Mouse (Mus musculus): ENCODE measurements around the gene Pgm5.

Gene Pgm5

DNA sequence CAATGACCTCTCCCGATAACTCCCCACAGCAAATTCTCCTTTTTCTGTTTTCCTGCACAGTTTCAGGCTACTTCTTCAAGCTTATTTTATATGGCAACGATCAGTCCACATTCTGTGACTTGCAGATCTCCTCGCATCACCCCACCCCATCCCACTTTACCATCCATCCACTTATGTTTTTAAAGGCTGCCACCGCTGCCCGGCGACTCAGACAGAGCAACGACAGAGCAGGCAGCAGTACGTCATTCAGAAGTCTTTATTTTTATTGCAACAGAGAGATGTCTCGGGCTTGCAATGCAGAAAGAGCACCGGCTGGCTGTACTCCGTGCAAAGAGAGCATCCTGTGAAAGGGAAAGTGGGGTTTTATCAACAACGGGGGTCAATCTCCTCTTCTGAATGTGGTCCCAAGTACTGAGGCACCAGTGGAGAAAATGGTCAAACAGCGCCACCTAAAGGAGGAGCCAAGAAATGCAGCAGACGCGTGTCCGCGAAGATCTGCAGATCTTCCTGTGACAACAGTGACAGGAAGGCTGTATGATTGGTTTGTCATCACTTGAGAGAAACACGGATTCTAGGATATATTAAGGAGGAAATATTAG, 9.5 kb upstream of the Pgm5 start:
- peak; percentile 32 to 48 for DNase-seq (ENCODE audit: low spot score in 2 of 2)

DNA sequence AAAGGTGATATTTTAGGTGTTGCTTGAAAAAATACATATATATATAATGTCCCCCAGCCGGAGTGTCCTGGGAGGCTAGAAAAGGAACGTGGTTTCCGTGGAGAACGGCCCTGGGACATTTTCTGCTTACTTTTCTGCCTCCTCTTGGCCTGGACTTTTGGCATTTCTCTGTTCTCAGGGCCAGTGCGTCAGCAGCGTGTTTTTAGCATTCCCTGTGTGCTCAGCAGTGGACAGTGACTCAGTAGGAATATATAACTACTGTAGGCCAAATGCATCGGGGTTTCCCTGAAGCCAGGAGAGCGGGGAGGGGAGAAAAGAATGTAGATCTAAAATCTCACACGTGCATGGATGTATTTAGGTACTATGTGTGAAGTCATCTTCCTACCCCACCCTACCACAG, 3.8 kb upstream of the Pgm5 start:
- DNase-seq (ENCODE audit: low spot score in 2 of 2) = no peak

DNA sequence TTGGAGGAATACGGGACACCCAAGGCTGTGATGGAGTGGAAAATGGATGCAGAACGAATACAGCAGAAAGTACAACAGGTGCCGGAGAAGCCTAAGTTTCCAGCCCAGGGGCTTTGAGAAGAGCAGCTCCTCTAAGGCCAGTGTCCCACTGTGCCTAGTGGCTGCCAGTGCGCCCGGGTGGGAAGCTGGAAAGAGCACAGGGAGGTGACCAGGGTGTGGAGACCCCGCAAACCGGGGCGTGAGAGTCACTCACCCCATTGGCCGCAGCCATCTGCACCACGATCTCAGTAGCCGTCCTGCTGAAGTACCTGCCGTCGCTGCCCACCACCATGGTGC, 411 bp downstream of the Pgm5 start:
- DNase-seq (ENCODE audit: low spot score in 2 of 2) = no peak

DNA sequence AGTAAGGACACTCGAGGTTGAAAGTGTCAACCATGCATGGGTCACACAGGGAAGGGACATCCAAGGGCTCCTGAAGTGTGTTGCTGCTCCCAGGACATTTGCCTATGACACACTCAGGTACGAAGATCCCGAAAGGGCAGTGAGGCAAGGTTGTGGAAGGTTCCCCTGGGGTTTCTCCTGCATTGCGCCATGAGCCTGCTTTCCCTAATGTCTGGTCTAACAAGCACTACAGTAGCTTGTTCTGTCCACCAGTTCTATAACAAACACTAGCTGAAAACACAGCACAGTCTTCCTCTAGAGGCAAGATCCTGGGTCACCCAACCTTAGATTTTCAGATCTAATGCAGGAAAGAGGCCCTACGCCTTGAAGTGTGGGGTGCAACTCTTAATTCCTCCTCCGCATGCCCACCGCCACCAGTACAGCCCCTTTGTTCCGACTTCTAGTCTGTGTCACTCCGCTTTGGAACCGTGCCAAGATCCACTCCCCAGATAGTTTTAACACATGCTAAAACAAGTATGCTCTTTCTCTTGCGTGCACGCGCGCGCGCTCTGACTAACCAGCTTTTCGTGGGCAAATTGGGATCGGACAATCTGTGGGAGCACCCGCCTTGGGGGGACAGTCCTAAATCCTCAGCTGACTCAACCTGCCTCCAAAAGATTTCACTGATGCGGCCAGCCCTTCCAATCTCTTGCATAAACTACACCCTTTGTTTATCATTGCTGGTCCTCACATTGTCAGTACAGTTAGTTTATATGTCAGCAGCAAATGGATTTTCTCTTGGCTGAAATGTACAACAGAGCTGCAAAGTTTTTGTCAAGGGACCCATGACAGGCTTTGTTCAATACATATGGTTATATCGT, 10.0 kb downstream of the Pgm5 start:
- DNase-seq (ENCODE audit: low spot score in 2 of 2) = no peak

DNA sequence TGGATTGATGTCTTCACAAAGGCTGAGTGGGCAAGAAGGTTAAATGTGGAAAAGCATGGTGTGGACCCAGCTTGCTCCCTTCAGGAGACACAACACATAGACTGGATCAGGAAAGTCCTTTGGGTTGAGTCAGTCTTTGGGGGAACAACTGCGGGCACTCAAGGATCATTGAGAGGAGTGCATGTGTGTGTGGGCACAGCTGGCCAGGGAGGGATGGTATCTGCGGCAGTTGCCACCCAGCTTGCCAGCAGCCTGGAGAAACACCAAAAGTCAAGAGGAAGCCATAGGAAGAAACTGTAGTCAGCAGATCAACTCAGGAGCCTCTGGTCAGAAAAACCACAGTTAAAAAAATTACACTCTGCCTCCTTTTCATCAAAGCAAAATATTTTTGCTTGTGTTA, 12.8 kb downstream of the Pgm5 start:
- DNase-seq (ENCODE audit: low spot score in 2 of 2) = no peak

DNA sequence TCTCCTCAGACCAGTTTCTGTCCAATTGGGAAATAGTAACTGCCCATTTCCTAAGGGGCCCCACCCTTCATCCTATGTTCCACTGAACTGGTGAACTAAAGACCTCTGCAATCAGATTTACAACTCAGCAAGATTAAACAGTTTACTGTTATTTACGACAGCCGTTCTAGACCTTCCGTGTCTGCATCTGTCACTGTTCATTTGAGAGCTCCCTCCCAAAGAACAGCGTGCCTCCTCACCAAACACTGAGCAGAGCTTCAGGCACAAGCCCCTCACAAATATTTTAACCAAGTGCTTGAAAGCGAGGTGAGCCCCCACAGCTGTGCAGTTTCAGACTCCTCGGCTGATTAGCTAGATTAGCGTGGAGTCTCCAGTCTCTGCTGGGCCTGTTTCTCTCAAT, 13.3 kb downstream of the Pgm5 start:
- no peak for DNase-seq (ENCODE audit: low spot score in 2 of 2)

DNA sequence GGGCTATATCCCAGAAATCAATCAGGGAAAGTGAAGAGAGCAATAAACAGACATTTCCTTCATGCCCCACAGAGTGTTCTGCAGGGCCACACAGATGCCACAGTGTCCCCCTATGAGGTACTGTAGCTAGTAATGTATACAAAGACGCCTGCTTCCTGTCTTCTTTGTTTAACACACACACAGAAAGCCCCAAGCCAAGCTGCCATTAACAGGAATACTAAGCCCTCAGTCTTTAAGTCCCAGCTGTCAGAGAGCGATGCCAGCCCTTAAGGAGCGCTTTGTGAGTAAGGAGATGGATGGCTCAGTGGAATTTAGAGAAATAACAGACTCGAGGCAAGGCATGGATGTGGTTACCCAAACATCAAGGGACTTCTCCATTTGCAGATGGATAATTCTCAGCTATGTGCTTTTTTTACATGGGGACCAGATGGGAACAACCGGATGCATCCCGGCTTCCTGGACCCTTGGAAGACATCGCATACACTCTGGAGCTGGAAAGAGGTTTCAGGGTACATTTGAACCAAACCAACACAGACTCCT, 16.6 kb downstream of the Pgm5 start:
- no peak for DNase-seq (ENCODE audit: low spot score in 2 of 2)

DNA sequence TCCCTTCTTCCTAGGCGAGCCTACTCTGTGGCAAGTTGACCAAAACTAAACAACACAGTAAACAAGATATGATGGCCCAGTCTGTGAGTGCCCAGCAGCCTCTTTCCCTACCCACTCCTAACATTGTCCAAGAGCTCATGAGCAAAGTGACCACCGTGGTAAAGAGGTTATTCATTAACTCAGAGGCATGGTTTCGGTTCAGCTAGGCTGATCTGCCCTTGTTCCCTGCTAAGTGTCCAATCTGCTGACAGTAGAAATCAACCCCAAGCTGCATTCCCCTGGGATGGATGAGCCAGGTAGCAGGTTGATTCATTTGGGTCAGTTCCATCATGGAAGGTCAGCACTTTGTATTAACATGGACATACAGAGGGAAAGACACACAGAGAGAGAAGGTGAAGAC, 19.6 kb downstream of the Pgm5 start:
- no peak for DNase-seq (ENCODE audit: low spot score in 2 of 2)

DNA sequence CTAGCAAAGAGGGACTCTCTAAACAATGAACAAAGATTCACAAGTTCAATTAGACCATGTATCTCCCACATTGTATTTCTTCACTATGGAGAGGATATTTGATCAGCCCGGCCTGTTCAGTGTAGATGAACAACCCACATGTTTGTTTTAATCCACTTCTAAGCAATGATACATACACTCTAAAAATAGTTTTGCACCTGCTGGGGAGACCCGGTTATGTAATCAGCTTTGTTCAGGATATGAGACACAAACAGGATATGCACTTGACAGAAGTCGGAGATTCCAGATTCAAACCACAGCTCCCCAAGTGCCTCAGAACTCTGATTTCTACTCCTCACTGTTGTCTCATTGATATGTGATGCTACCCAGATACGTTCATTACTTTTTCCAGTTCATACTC, 37.1 kb downstream of the Pgm5 start:
- no peak for DNase-seq (ENCODE audit: low spot score in 2 of 2)

DNA sequence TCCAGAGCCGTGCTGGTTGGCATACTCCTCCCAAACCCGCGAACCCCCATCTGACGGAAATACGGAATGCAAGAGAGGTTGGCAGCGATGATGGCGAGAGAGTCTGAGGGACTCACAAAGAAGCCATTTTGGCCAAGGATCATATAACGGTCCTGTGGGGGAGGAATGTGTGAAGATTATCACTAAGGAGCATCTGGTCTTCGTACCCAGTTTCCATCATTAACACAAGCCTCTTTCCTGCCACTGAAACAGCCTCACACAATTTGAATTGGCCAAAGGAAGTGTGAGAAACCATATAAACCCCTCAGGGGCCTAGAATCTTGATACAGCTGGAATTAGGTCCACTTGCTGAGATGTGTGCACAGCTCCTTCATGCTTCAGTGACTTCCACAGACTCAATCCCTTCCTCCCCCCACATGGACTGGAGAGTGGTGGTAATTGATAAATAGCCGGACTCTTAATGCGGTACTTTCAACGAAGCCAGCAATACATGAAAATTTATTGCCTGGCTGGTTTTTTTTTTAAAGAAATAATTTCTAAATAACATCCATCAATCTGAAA, 45.9 kb downstream of the Pgm5 start:
- DNase-seq (ENCODE audit: low spot score in 2 of 2) = no peak

DNA sequence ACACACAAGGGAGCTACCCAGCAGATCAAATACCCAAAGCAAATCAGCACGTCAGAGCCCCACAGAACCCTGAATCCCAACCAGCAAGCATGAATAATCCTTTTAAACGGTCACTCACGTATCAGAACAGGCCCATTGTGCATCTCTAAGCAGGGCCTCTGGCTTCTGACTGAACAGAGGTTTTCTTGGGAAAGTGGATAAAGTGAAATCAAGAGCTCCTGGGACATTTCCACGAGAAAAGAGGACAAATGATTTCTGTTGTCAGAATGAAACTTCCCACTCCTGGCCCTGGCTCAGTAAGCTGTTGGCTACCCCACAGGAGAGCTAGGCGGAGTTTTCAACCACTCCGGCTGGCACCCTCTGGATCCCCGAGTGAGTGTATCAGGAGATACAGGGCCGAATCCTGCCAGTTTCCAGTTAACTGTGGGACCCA, 48.8 kb downstream of the Pgm5 start:
- no peak for DNase-seq (ENCODE audit: low spot score in 2 of 2)

DNA sequence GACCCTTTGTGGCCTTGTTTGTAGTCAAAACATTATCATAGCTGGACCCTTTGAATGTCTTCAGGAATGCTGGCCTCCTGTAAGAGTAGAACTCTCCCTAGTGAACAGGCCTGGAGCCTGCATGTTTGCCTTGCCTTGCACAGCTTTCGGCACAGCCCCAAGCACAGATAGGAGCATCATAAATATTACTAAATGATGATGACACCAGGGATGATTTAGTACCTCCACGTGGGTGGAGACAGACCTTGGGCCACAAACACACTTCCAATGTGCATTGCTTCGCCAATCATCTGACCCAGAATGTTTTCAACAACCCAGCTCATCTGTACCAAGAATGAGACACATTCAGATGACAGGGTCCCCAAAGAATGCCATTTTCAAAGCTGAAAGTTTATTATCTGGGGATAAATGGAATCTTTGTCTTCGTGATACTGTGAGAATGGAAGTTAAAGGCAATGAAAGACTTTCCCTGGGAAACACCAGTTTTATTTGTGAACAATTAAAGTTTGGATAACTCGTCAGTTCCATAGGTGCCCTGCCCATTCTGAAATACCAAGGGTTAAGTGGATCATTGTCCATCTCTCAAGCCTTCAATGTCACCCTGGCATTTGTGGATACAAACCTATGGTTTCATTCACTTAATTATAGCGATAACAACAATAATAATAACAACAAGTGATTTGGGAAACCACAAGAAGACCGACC, 49.4 kb downstream of the Pgm5 start:
- no peak for DNase-seq (ENCODE audit: low spot score in 2 of 2)

DNA sequence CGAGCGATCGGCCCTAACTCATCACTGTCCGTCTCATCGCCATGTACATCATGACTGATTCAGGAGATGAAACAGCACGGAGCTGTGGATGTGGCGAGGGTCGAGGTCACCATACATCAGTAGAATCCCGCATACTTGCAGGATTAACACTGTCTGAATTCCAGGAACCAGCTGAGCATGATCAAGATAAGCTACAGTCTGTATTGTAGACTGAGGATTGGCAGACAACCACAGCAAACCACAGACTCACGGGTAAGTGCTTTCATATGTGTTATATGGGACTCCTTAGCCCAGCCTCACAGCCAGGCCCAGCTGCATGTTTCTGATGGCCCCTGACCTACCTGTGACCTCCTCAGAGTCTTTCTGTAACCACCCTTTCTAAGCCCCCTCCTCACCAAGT, 50.2 kb downstream of the Pgm5 start:
- DNase-seq (ENCODE audit: low spot score in 2 of 2) = no peak

DNA sequence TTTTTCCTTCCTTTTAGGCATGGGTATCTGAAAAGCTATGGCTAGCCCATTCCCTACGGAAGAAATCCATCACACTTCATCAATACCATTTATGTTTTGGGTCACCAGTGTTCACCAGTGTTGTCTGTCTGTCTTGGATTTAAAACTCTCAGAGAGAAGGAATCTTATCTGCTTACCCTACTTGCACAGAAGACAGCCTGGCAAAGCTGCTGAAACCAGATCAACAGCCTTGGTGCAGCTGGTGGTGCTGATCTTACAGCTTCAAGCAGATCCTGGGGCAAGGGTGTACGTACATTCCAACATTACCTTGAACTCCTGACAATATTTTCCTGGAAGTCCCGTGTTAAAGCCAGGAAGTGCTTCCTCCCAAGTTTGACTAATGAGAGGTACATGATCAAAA, 55.6 kb downstream of the Pgm5 start:
- DNase-seq (ENCODE audit: low spot score in 2 of 2) = no peak

DNA sequence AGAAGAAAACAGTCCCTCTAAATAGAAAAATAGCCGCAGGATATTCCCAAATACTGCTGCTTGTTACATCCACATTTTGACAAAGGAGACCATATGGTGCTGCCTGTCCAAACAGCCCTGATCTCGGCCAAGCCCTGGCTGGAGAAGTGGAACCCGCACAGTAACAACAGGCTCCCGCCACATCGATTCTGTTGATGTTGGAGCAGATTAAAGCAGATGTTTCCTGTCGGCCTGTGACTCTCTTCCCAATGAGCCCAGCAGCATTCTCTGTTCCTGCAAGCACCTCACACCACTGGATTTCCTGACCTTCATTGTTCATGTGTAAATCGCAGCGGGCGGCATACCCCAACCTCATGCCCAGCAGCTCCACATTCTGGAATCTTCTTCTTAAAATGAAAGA, 64.0 kb downstream of the Pgm5 start:
- DNase-seq (ENCODE audit: low spot score in 2 of 2) = peak in 1 of 2 experiments; percentile 1

DNA sequence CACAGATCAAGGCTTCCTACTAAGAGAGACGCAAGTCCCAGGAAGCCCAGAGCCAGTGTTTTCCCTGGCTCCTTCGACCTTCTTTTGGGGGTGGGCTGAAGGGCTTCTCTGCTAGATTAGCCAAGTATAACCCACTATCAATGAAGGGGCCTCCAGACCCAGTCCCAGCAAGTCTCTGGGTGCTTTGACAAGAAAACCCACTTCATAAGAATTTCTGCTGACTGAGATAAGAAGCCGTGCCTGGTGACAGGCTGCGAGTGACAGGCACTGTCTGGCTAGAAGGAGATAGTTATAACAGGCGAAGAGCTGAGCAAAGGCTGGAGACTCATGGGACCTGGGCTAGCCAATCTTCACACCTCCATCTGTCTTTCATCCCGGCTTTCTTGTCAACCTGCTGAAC, 67.3 kb downstream of the Pgm5 start:
- DNase-seq (ENCODE audit: low spot score in 2 of 2) = no peak

DNA sequence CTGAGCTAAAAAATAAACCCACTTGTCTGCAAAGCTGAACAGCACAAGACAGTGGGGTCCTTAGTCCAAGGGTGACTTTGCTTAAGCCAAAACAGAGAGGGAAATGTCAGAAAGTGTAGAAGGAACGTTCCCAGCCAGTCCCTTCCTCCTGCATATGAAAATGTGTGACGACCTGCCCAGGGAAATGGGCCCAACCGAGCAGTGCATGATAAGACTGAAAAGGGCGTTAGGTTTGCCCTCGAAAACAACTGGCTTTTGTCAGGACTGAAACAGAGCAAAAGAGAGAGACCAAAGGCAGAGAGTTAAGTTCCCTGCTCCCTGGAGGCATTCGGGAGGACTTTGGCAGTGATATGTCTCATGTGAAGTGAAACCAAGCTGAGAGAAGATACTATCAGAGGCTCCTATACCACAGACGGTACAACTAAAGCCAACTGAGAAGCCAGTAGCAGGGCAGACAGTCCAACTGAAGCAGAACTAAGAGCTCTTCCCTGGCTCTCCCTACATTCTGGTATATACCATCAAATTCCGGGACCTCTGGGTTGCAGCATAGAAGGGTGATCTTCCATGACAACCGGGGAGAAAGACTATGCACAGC, 68.0 kb downstream of the Pgm5 start:
- DNase-seq (ENCODE audit: low spot score in 2 of 2) = no peak

DNA sequence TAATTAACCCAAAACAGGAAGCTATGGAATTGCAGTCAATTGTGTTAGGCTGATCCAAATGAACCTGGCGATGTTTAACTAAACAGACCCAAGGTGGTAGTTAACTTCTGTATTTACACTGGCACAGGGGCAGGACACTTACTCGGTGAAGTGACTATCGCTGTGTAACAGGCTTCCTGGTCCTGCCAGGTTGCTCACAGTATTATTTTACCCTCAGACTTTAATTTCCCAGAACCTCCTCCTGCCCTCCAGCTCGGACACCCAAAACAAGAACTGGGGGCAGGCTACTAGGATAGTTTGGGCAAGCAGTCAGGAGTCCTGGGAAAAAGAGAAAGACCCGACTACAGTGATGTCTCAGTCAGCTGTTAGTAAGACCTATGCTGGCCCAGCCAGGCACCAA, 68.8 kb downstream of the Pgm5 start:
- DNase-seq (ENCODE audit: low spot score in 2 of 2) = no peak

DNA sequence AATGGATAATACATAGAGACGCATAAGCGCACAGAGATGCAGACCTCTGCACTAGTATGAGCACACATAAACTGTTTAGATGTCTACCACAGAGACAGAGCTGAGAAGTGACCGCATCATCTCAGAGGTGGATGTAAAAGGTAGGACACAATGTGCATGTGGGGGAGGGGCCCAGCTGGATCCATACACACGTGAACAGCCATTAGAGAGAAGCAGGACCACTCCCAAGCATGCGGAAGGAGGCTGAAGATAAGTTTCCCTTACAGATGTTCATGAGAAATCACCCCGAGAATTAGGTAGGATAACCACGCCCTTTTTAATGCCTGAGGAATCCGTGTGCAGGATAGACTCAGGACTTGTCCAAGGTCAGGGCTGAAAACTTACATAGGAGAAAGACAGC, 75.8 kb downstream of the Pgm5 start:
- DNase-seq (ENCODE audit: low spot score in 2 of 2) = no peak

DNA sequence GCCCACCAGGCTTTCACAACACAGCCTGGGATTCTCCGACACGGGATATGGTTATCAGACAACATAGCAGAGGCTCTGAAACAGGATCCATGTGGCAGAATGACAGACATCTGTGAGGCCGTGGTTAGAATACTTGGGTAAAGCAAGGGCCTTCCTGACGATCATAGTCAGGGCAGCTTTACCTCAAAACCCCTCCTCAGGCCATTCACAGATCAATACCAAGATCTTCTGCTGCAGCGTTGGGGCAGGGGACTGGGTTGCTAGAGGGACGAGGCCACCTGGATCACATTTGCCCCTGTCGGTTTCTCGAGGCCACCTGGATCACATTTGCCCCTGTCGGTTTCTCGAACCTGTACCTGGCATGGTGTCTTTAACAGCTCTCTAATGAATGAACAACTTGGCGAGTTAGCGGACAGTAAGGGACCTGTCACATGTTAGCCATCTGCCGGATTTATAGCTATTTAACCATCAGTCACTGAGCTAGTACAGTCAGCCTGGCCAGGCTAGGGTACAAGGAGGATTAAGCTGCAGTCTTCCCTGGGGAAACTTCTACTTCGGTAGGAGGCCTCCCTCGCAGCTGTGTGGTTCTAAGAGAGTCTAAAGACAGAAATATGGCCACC, 76.5 kb downstream of the Pgm5 start:
- DNase-seq (ENCODE audit: low spot score in 2 of 2) = no peak

DNA sequence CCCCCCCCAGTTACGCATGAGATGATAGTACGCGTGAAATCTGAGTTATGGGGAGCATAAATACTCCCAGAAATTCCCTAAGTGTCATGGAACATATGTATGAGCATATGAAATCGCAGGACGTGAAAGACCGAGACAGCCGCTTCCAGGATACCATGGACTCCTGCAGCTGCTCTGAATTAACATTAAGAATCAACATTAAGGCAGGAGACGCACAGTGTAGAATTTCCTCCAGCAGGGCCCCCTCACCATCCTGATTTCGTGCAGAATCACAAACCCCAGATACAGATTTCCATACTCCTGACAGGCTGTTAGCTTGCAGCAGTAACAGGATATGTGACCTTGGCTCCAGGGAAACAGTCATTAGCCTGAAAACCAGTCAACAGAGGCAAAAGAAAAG, 77.9 kb downstream of the Pgm5 start:
- no peak for DNase-seq (ENCODE audit: low spot score in 2 of 2)

DNA sequence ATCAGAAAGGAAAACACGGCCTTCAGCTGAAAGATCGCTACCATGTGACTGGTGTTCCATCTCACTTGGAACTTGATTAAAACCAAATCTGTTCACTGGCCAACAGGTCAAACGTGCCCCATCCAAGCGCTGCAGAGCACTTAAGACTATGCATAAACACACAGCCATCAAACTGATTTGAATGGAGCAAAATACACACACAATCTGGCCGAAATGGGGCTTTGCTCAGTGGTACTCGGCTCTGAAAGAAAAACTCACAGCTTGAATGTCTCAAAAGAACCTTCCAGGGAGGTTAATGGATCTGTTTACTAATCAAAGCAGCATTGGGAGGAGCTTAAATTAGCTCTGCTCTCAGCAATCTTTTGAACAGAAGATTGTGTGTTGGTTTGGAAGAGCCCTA, 81.7 kb downstream of the Pgm5 start:
- DNase-seq (ENCODE audit: low spot score in 2 of 2) = no peak

All from right cerebral cortex, postnatal 36 days (tissue).